Mouse (Mus musculus) frontal cortex, adult 2 months (tissue): ENCODE data around the gene Col4a1. TPM values are rescaled to one million over a fixed set of nuclear protein-coding genes. Genes with fewer than 3 reads are reported as not detected.

Source experiments
- DNase-seq, 2 experiments: peaks; one replicate each; pipeline ENCODE4 v3.0.0; 2022; ENCODE audit warnings: low spot score in 1 of 2; ENCODE audit errors: extremely low spot score in 1 of 2
- polyA plus RNA-seq: library from polyadenylated mRNA; depleted of rRNA; stranded (reverse); fragments of >200 nt; gene quantifications from 2 replicates; pipeline ENCODE4 v1.2.3, GENCODE M21; 2012

Col4a1 gene
- polyA plus RNA-seq, 1 experiment: 43.2 TPM

- no peak for DNase-seq
Observed at GRCm38 (mm10) chr8:11304027-11304601, 8.5 kb downstream of the Col4a1 start.

- DNase-seq: peak in 1 of 2 experiments; percentile 63
Observed at GRCm38 (mm10) chr8:11300436-11300835, 12.2 kb downstream of the Col4a1 start.

GRCm38 (mm10) chr8:11299317-11299602 lies 13.4 kb downstream of the Col4a1 start:
- no peak for DNase-seq

GRCm38 (mm10) chr8:11298531-11299316 lies 13.9 kb downstream of the Col4a1 start:
- no peak for DNase-seq

GRCm38 (mm10) chr8:11297141-11297838 lies 15.3 kb downstream of the Col4a1 start:
- DNase-seq: no peak

- no peak for DNase-seq
Observed at GRCm38 (mm10) chr8:11296282-11296943, 16.2 kb downstream of the Col4a1 start.

GRCm38 (mm10) chr8:11292611-11293010 lies 20.0 kb downstream of the Col4a1 start:
- DNase-seq: no peak

GRCm38 (mm10) chr8:11290533-11290932 lies 22.1 kb downstream of the Col4a1 start:
- DNase-seq: no peak

GRCm38 (mm10) chr8:11288286-11288685 lies 24.3 kb downstream of the Col4a1 start:
- no peak for DNase-seq

GRCm38 (mm10) chr8:11287139-11287538 lies 25.5 kb downstream of the Col4a1 start:
- DNase-seq: no peak

GRCm38 (mm10) chr8:11285437-11285836 lies 27.2 kb downstream of the Col4a1 start:
- DNase-seq: no peak

GRCm38 (mm10) chr8:11283217-11283616 lies 29.4 kb downstream of the Col4a1 start:
- no peak for DNase-seq

- DNase-seq: no peak
Observed at GRCm38 (mm10) chr8:11282696-11283095, 29.9 kb downstream of the Col4a1 start.

GRCm38 (mm10) chr8:11282139-11282538 lies 30.5 kb downstream of the Col4a1 start:
- no peak for DNase-seq

- DNase-seq: no peak
Observed at GRCm38 (mm10) chr8:11280721-11281268, 31.8 kb downstream of the Col4a1 start.

- DNase-seq: no peak
Observed at GRCm38 (mm10) chr8:11279296-11279826, 33.3 kb downstream of the Col4a1 start.

GRCm38 (mm10) chr8:11278101-11278611 lies 34.5 kb downstream of the Col4a1 start:
- DNase-seq: no peak

- DNase-seq: no peak
Observed at GRCm38 (mm10) chr8:11277602-11278051, 35.0 kb downstream of the Col4a1 start.

- DNase-seq: no peak
Observed at GRCm38 (mm10) chr8:11276286-11276685, 36.3 kb downstream of the Col4a1 start.

- no peak for DNase-seq
Observed at GRCm38 (mm10) chr8:11274415-11274814, 38.2 kb downstream of the Col4a1 start.
